ENCODE assay signal across 13 mouse cellular contexts in the genomic region with DNA sequence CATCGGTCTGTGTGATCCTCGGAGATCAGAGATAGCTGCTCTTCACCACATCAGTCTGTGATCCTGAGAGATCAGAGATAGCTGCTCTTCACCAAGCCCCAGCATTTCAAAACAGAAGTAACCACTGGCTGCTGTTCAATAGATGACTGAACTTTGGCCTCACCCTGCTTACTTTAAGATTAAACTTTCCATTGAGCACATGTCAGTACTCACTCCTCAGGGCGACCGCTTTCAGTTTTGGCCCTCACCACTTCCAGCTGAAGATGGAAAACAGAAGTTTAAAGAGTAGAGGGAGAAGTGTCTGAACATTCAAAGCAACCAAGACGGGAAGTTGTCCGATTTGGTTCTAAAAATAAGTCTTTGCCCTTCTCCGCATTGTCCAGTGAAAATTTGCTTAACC.
DNase-seq lines count a peak whose midpoint lies in the region; ATAC-seq and TF ChIP-seq lines count a peak whose summit lies in the region.
"Had no signal": no experiment of that assay in that cellular context is flagged by ENCODE, and none has a peak within 500 bp of the region (broad histone marks: within the 10 kb centered on the region; RNA-seq: fewer than 3 reads in every experiment).

No protein-coding gene starts in this region.

- TF ChIP-seq POLR2A in kidney, adult 2 months (IDR thresholded peaks at IDR 0.05; ENCODE audit: low read depth, low read length): no peak

- peak; percentile 74 for DNase-seq in kidney, adult 2 months
- peak; percentile 3 for DNase-seq in right cerebral cortex, adult 18-20 months
- no peak for DNase-seq in right cerebral cortex, postnatal 25 days
- DNase-seq in lung, postnatal 25 days (ENCODE audit: low spot score): peak; percentile 14
- DNase-seq in midbrain, embryonic 14.5 days: no peak
- no peak for DNase-seq in spleen, postnatal 14 days (ENCODE audit: low spot score in 2 of 2)
- DNase-seq: adrenal gland, postnatal 10 days; cerebellum, adult 18-20 months; gastrocnemius, adult 2 months; thymus, postnatal 14 days had no signal

- no peak for ATAC-seq in kidney, embryonic 16.5 days (ENCODE audit: low FRiP score, low TSS enrichment)
- no peak for ATAC-seq in midbrain, embryonic 14.5 days (ENCODE audit: low FRiP score, low TSS enrichment)

- H3K36me3 ChIP-seq in kidney, adult 2 months (ENCODE audit: control insufficient read depth, insufficient read depth, low read length): no peaks in the 10 kb centered on the region
- H3K36me3 ChIP-seq in kidney, embryonic 16.5 days (ENCODE audit: insufficient read depth, low read length): no peaks in the 10 kb centered on the region
- H3K36me3 ChIP-seq in midbrain, embryonic 14.5 days (ENCODE audit: control insufficient read depth, insufficient read depth, low read length): no peaks in the 10 kb centered on the region
- H3K36me3 ChIP-seq: midbrain, embryonic 10.5 days had no signal

- H3K27me3 ChIP-seq in kidney, adult 2 months (replicated peaks; ENCODE audit: control insufficient read depth, insufficient read depth, low read length): no peaks in the 10 kb centered on the region
- no peaks in the 10 kb centered on the region for H3K27me3 ChIP-seq in kidney, embryonic 16.5 days (ENCODE audit: insufficient read depth, low read length)
- no peaks in the 10 kb centered on the region for H3K27me3 ChIP-seq in midbrain, embryonic 14.5 days (ENCODE audit: control insufficient read depth, insufficient read depth, low read length)

- H3K9me3 ChIP-seq in kidney, embryonic 16.5 days (ENCODE audit: low read length): no peaks in the 10 kb centered on the region
- H3K9me3 ChIP-seq in midbrain, embryonic 14.5 days (ENCODE audit: control insufficient read depth, low read length): no peaks in the 10 kb centered on the region
- H3K9me3 ChIP-seq: midbrain, embryonic 10.5 days had no signal

- no peak overlapping the region for H3K27ac ChIP-seq in kidney, adult 2 months (ENCODE audit: insufficient read depth, low read depth, low read length)
- no peak overlapping the region for H3K27ac ChIP-seq in kidney, embryonic 16.5 days (ENCODE audit: low read length)
- no peak overlapping the region for H3K27ac ChIP-seq in midbrain, embryonic 14.5 days (replicated peaks; ENCODE audit: low read depth, low read length)
- H3K27ac ChIP-seq: gastrocnemius, adult 2 months; midbrain, embryonic 10.5 days had no signal

- H3K9ac ChIP-seq in kidney, embryonic 16.5 days (replicated peaks; ENCODE audit: low read length): no peak overlapping the region
- no peak overlapping the region for H3K9ac ChIP-seq in midbrain, embryonic 14.5 days (replicated peaks; ENCODE audit: low read length)

- WGBS in kidney, adult 2 months: 58% methylated on average over 7 of the region's 7 CpGs
- 75% methylated on average over 7 of the region's 7 CpGs for WGBS in kidney, embryonic 16.5 days
- WGBS in midbrain, embryonic 14.5 days: 90% methylated on average over 7 of the region's 7 CpGs

- no peak for TF ChIP-seq CTCF in kidney, adult 2 months (conservative IDR thresholded peaks at IDR 0.05; ENCODE audit: insufficient read depth, insufficient read length, low read depth, low read length)

- H3K4me2 ChIP-seq in kidney, embryonic 16.5 days (replicated peaks; ENCODE audit: low read depth, low read length): no peak overlapping the region
- H3K4me2 ChIP-seq in midbrain, embryonic 14.5 days (ENCODE audit: low read length): no peak overlapping the region
- H3K4me2 ChIP-seq: liver, embryonic 11.5 days had no signal

- H3K4me1 ChIP-seq in kidney, adult 2 months (ENCODE audit: control insufficient read depth, insufficient read depth, low read length): peaks cover 7% of the 10 kb centered on the region; the same call in 1 of the 2 replicates
- H3K4me1 ChIP-seq in kidney, embryonic 16.5 days (ENCODE audit: insufficient read depth, low read length): peaks cover 8% of the 10 kb centered on the region; the same call in 1 of the 2 replicates
- no peaks in the 10 kb centered on the region for H3K4me1 ChIP-seq in midbrain, embryonic 14.5 days (ENCODE audit: control insufficient read depth, insufficient read depth, low read length)
- H3K4me1 ChIP-seq: midbrain, embryonic 10.5 days had no signal

- H3K4me3 ChIP-seq in kidney, adult 2 months (ENCODE audit: insufficient read depth, low read depth, low read length): no peak overlapping the region
- no peak overlapping the region for H3K4me3 ChIP-seq in kidney, embryonic 16.5 days (ENCODE audit: low read length)
- no peak overlapping the region for H3K4me3 ChIP-seq in midbrain, embryonic 14.5 days (replicated peaks; ENCODE audit: low read depth, low read length)
- H3K4me3 ChIP-seq: gastrocnemius, adult 2 months; midbrain, embryonic 10.5 days had no signal

Comparison
In these comparisons a context has a peak if more than half of its experiments do, and no peak if none do; other contexts are left out.
1. DNase-seq: peak in kidney, adult 2 months (single experiment), right cerebral cortex, adult 18-20 months (single experiment) and lung, postnatal 25 days (single experiment); none in right cerebral cortex, postnatal 25 days (single experiment), midbrain, embryonic 14.5 days (single experiment) and spleen, postnatal 14 days (0 of 2).